Mouse (Mus musculus) CH12.LX (cell line): ENCODE data around the gene Psmc3ip. TPM values are rescaled to one million over a fixed set of nuclear protein-coding genes. Genes with fewer than 3 reads are reported as not detected.

Source experiments
- DNase-seq: peaks from one replicate; pipeline ENCODE4 v3.0.0-alpha.2; 2013; ENCODE audit errors: extremely low read depth
- H3K27ac ChIP-seq: 2 replicates; pipeline ENCODE4 v1.5.1; 2012; ENCODE audit warnings: low read depth, mild to moderate bottlenecking, control low read depth, moderate library complexity; ENCODE audit not compliant: insufficient read depth
- H3K27me3 ChIP-seq: replicated peaks from 2 replicates; pipeline ENCODE3; 2012; ENCODE audit warnings: inconsistent platforms
- H3K36me3 ChIP-seq, 2 experiments: replicated peaks in 1 of 2; 2 replicates each; pipeline versions ENCODE3 to v1.6.1; 2012; ENCODE audit warnings: inconsistent platforms in 1 of 2, low read length in 1 of 2, mild to moderate bottlenecking in 1 of 2, mixed read lengths in 1 of 2, moderate library complexity in 1 of 2; ENCODE audit not compliant: control insufficient read depth in 1 of 2, insufficient read depth in 1 of 2
- H3K4me1 ChIP-seq, 2 experiments: 2 replicates each; pipeline ENCODE4 v1.6.1; 2012; ENCODE audit warnings: inconsistent platforms in 1 of 2, moderate library complexity in 1 of 2; ENCODE audit not compliant: insufficient read depth in 2 of 2, control insufficient read depth in 1 of 2
- H3K4me2 ChIP-seq: 2 replicates; pipeline ENCODE4 v1.6.1; 2012; ENCODE audit warnings: low read depth, mild to moderate bottlenecking, control low read depth; ENCODE audit not compliant: poor library complexity, insufficient read depth, severe bottlenecking
- H3K4me3 ChIP-seq, 3 experiments: fragments of 150-350 bp in 1 of 3; sonication (generic) in 1 of 3; replicated peaks in 1 of 3; 2 replicates each; pipeline versions ENCODE3 to v1.5.1; 2011 to 2012; ENCODE audit warnings: low read depth in 2 of 3, low read length in 2 of 3, mild to moderate bottlenecking in 2 of 3, moderate library complexity in 2 of 3, control low read depth in 1 of 3, improper control_type of control experiment in 1 of 3, inconsistent platforms in 1 of 3, mixed read lengths in 1 of 3; ENCODE audit not compliant: poor library complexity in 1 of 3
- H3K79me2 ChIP-seq: replicated peaks from 2 replicates; pipeline ENCODE4 v1.6.1; 2012; ENCODE audit warnings: mild to moderate bottlenecking, moderate library complexity; ENCODE audit not compliant: control insufficient read depth, poor library complexity, insufficient read depth, severe bottlenecking; ENCODE audit errors: extremely low read depth
- H3K9ac ChIP-seq: 2 replicates; pipeline ENCODE4 v1.6.1; 2012; ENCODE audit warnings: low read depth, mild to moderate bottlenecking, control low read depth, moderate library complexity; ENCODE audit not compliant: insufficient read depth
- H3K9me3 ChIP-seq: replicated peaks from 2 replicates; pipeline ENCODE3; 2012; ENCODE audit warnings: low read length, inconsistent platforms, mixed read lengths
- BHLHE40 ChIP-seq: IDR thresholded peaks from 2 replicates; pipeline ENCODE4 v1.6.1; 2011; ENCODE audit warnings: mild to moderate bottlenecking, low read depth, low read length, improper control_type of control experiment
- CHD1 ChIP-seq: IDR thresholded peaks from 2 replicates; pipeline ENCODE4 v1.6.1; 2012; ENCODE audit warnings: low read depth, low read length, improper control_type of control experiment, inconsistent platforms
- CTCF ChIP-seq, 2 experiments: IDR thresholded peaks in 1 of 2; conservative IDR thresholded peaks in 1 of 2; 2 replicates each; pipeline ENCODE4 v1.5.1; 2011 to 2012; ENCODE audit warnings: low read depth in 2 of 2, low read length in 2 of 2, improper control_type of control experiment in 1 of 2, inconsistent platforms in 1 of 2, mild to moderate bottlenecking in 1 of 2, moderate library complexity in 1 of 2
- ELF1 ChIP-seq: IDR thresholded peaks from 2 replicates; pipeline ENCODE4 v1.6.1; 2014; ENCODE audit warnings: low read depth, mild to moderate bottlenecking, inconsistent platforms, low read length, improper control_type of control experiment
- EP300 ChIP-seq: IDR thresholded peaks from 2 replicates; pipeline ENCODE4 v1.6.1; 2011; ENCODE audit warnings: low read length, improper control_type of control experiment
- ETS1 ChIP-seq: conservative IDR thresholded peaks from 2 replicates; pipeline ENCODE4 v1.6.1; 2012; ENCODE audit warnings: low read depth, mild to moderate bottlenecking, inconsistent platforms, low read length, improper control_type of control experiment, moderate library complexity
- GABPA ChIP-seq: IDR thresholded peaks from 2 replicates; pipeline ENCODE4 v1.6.1; 2012; ENCODE audit warnings: low read depth, low read length, improper control_type of control experiment, inconsistent platforms; ENCODE audit not compliant: insufficient replicate concordance
- HCFC1 ChIP-seq: IDR thresholded peaks from 2 replicates; pipeline ENCODE4 v1.6.1; 2012; ENCODE audit warnings: low read depth, mild to moderate bottlenecking, inconsistent platforms, low read length, improper control_type of control experiment
- IRF4 ChIP-seq: IDR thresholded peaks from 2 replicates; pipeline ENCODE4 v1.6.1; 2014; ENCODE audit warnings: low read depth, mild to moderate bottlenecking, inconsistent platforms, low read length, improper control_type of control experiment
- MAX ChIP-seq: IDR thresholded peaks from 2 replicates; pipeline ENCODE4 v1.6.1; 2011; ENCODE audit warnings: low read length, improper control_type of control experiment
- MAZ ChIP-seq: IDR thresholded peaks from 2 replicates; pipeline ENCODE4 v1.6.1; 2012; ENCODE audit warnings: low read depth, mild to moderate bottlenecking, inconsistent platforms, low read length, improper control_type of control experiment, moderate library complexity
- MEF2A ChIP-seq: IDR thresholded peaks from 2 replicates; pipeline ENCODE4 v1.6.1; 2014; ENCODE audit warnings: low read depth, mild to moderate bottlenecking, inconsistent platforms, low read length, improper control_type of control experiment, borderline replicate concordance
- MXI1 ChIP-seq: IDR thresholded peaks from 2 replicates; pipeline ENCODE4 v1.6.1; 2011; ENCODE audit warnings: mild to moderate bottlenecking, low read depth, low read length, improper control_type of control experiment
- NELFE ChIP-seq: IDR thresholded peaks from 2 replicates; pipeline ENCODE4 v1.6.1; 2011; ENCODE audit warnings: low read depth, low read length, improper control_type of control experiment
- POLR2A ChIP-seq: IDR thresholded peaks from 2 replicates; pipeline ENCODE4 v1.6.1; 2011; ENCODE audit warnings: low read depth, mild to moderate bottlenecking, improper control_type of control experiment, low read length
- POLR2AphosphoS2 ChIP-seq: IDR thresholded peaks from 2 replicates; pipeline ENCODE4 v1.6.1; 2011; ENCODE audit warnings: low read depth, low read length, improper control_type of control experiment
- RAD21 ChIP-seq: IDR thresholded peaks from 2 replicates; pipeline ENCODE4 v1.6.1; 2011; ENCODE audit warnings: low read depth, mild to moderate bottlenecking, low read length, improper control_type of control experiment, moderate library complexity
- SIN3A ChIP-seq: IDR thresholded peaks from 2 replicates; pipeline ENCODE4 v1.6.1; 2012; ENCODE audit warnings: low read length, improper control_type of control experiment, inconsistent platforms
- SMC3 ChIP-seq: IDR thresholded peaks from 2 replicates; pipeline ENCODE4 v1.6.1; 2011; ENCODE audit warnings: low read depth, low read length, improper control_type of control experiment
- TBP ChIP-seq: conservative IDR thresholded peaks from 2 replicates; pipeline ENCODE4 v1.6.1; 2011; ENCODE audit warnings: low read depth, low read length, improper control_type of control experiment
- TCF12 ChIP-seq: IDR thresholded peaks from 2 replicates; pipeline ENCODE4 v1.6.1; 2014; ENCODE audit warnings: low read depth, mild to moderate bottlenecking, inconsistent platforms, low read length, improper control_type of control experiment
- UBTF ChIP-seq: IDR thresholded peaks from 2 replicates; pipeline ENCODE4 v1.6.1; 2012; ENCODE audit warnings: low read depth, mild to moderate bottlenecking, inconsistent platforms, low read length, improper control_type of control experiment, moderate library complexity
- USF2 ChIP-seq: conservative IDR thresholded peaks from 2 replicates; pipeline ENCODE4 v1.6.1; 2011; ENCODE audit warnings: low read depth, low read length, improper control_type of control experiment
- ZC3H11A ChIP-seq: IDR thresholded peaks from 2 replicates; pipeline ENCODE4 v1.6.1; 2012; ENCODE audit warnings: low read depth, mild to moderate bottlenecking, inconsistent platforms, low read length, improper control_type of control experiment
- ZKSCAN1 ChIP-seq: IDR thresholded peaks from 2 replicates; pipeline ENCODE4 v1.6.1; 2012; ENCODE audit warnings: low read depth, inconsistent platforms, low read length, improper control_type of control experiment, borderline replicate concordance
- ZMIZ1 ChIP-seq: IDR thresholded peaks from 2 replicates; pipeline ENCODE4 v1.6.1; 2012; ENCODE audit warnings: low read depth, mild to moderate bottlenecking, inconsistent platforms, low read length, improper control_type of control experiment
- ZNF384 ChIP-seq: IDR thresholded peaks from 2 replicates; pipeline ENCODE4 v1.6.1; 2012; ENCODE audit warnings: low read depth, low read length, improper control_type of control experiment, inconsistent platforms
- dilution Hi-C: fragments of 300-500 bp; cut with MboI; formaldehyde crosslinking; loops from 2 replicates; pipeline ENCODE4 v1.14.3; 2020; ENCODE audit warnings: low sequenced_read_pairs; ENCODE audit not compliant: extremely low pct_unique_long_range_greater_than_20kb, extremely low pct_ligation_motif_present
- in situ Hi-C: fragments of 300-500 bp; cut with MboI; formaldehyde crosslinking; loops from 3 replicates; pipeline ENCODE4 v1.14.3; 2019; ENCODE audit warnings: low sequenced_read_pairs, low pct_ligation_motif_present, low pct_unique_long_range_greater_than_20kb, mixed read lengths
- polyA plus RNA-seq: library from polyadenylated mRNA; unstranded; fragments of >175 nt; gene quantifications from 2 replicates; pipeline ENCODE4 v1.2.1, GENCODE M21; 2012; ENCODE audit warnings: low read depth; ENCODE audit not compliant: insufficient read length
- total RNA-seq, 2 experiments: library from RNA; depleted of rRNA; stranded (reverse); fragments of 300-350 nt in 1 of 2; fragments of >200 nt in 1 of 2; gene quantifications; 2 replicates each; pipeline ENCODE4 v1.2.3; 2012 to 2014

Psmc3ip gene
- total and polyA plus RNA-seq, 3 experiments: 63.7 to 89.9 (median 85.9) TPM

DNA sequence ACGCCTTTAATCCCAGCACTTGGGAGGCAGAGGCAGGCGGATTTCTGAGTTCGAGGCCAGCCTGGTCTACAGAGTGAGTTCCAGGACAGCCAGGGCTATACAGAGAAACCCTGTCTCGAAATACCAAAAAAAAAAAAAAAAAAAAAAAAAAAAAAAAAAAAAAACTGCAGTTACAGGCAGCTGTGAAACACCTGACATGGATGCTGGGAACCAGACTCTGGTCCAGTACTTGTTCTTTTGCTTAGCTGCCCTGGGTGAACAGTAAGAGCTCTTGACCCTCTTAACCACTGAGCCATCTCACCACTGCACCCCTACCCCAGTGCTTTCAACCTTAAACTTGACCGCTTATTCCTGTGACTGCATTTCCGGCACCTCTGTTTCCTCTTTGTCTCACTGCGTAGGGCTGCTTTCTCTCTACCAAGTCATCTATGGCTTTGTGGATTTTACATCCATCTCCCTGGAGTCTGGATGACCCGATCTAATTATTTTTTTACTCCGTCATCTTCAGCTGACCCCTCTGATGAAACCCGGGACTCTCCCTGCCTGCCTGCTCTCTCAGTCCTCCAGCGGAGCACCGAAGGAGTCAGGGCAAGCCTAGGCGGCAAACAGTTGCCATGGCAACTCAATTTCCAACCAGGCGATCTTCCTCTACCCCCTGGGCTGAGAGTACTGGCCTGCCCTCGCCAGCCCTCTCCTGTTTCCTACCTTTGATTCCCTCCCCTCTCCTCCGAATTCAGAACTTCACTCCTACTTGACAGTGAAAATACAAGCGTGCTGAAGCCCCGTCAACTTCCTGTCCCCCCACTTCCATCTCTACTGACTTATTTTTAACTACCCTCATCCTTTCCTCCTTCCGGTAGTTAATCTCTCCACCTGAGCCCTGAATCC is 48.3 kb upstream of the Psmc3ip start:
- peak; percentile 87 for DNase-seq
- no peaks in the 10 kb centered on the region for H3K36me3 ChIP-seq
- dilution Hi-C loops (no loop called here), in situ Hi-C loops (no loop called here)
- peak overlapping the region; percentile 46 for H3K27ac ChIP-seq
- H3K4me3 ChIP-seq: peak overlapping the region; percentile 11 to 47 (median 36)
- H3K79me2 ChIP-seq: no peaks in the 10 kb centered on the region
- H3K27me3 ChIP-seq: no peaks in the 10 kb centered on the region
- TF ChIP-seq UBTF (0 out of 2 replicates have a peak, but pooled peaks have one; percentile 38), MXI1 (peak; percentile 95), SMC3 (no peak), MAZ (0 out of 2 replicates have a peak, but pooled peaks have one; percentile 61), RAD21 (no peak), EP300 (peak; percentile 35; the same call in 1 of the 2 replicates), SIN3A (peak; percentile 71), CHD1 (no peak; the same call in 1 of the 2 replicates), BHLHE40 (peak; percentile 61), ETS1 (peak; percentile 71), GABPA (no peak), TBP (peak; percentile 42), ELF1 (peak; percentile 67), MEF2A (peak; percentile 69; the same call in 1 of the 2 replicates), POLR2A (peak; percentile 57), ZNF384 (peak; percentile 94), TCF12 (peak; percentile 50; the same call in 1 of the 2 replicates)
- peak overlapping the region; percentile 27 for H3K9ac ChIP-seq
- peak overlapping the region; percentile 46 for H3K4me2 ChIP-seq
- H3K4me1 ChIP-seq: peaks cover 11 to 41% of the 10 kb centered on the region in 2 experiments
- H3K9me3 ChIP-seq: no peaks in the 10 kb centered on the region

DNA sequence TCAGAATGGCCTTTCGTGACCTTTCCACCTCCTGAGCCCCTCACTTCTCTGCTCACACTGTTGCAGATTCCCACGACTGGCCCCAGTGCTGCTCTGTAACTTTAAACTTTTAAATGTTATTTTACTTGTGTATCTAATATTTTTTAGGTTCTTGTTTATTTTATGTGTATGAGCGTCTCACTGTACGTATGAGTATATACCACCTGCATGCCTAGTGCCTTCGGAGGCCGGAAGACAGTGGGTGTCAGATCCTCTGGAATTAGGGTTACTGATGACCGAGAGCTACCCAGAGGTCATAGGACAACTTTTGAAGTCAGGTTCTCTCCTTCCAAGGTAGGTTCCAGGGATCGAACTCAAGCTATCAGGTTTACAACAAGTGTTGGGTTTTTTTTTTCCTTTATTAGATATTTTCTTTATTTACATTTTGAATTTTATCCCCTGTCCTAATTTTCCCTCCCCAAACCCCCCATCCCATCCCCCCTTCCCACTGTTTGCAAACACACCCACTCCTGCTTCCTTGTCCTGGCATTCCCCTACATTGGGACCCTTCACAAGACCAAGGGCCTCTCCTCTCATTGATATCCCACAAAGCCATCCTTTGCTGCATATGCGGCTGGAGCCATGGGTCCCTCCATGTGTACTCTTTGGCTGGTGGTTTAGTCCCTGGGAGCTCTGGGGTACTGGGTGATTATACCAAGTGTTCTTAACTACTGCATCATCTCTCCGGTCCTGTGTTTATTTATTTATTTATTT is 47.2 kb upstream of the Psmc3ip start:
- no peak overlapping the region for H3K9ac ChIP-seq
- H3K27me3 ChIP-seq: no peaks in the 10 kb centered on the region
- H3K79me2 ChIP-seq: no peaks in the 10 kb centered on the region
- no peak for DNase-seq
- no peak overlapping the region for H3K4me2 ChIP-seq
- no peaks in the 10 kb centered on the region for H3K36me3 ChIP-seq
- in situ Hi-C loops: no loop called here
- dilution Hi-C loops: no loop called here
- H3K4me3 ChIP-seq: no peak overlapping the region
- TF ChIP-seq ELF1 (no peak), MEF2A (no peak), POLR2AphosphoS2 (no peak), UBTF (no peak), GABPA (no peak), IRF4 (no peak), ZC3H11A (no peak), CTCF (conservative IDR thresholded peaks at IDR 0.05 in 1 of 2, IDR thresholded peaks at IDR 0.05 in 1 of 2; ENCODE audit: low read depth in 2 of 2, low read length in 2 of 2) (no peak), TCF12 (no peak), ZNF384 (no peak), NELFE (no peak), ZMIZ1 (no peak), HCFC1 (no peak), MAZ (no peak), SMC3 (no peak), USF2 (no peak), MAX (no peak), ZKSCAN1 (no peak)
- TF ChIP-seq, all 38 proteins: peak for 0
- Histone ChIP-seq H3K9me3 (no peaks in the 10 kb centered on the region), H3K27ac (no peak overlapping the region), H3K4me1 (peaks cover 7 to 32% of the 10 kb centered on the region in 2 experiments)
